Mouse (Mus musculus) c-Kit-positive CD71-negative TER-119-negative erythroid progenitor cells, embryonic 14.5 days (primary cell): Measurements from ENCODE around the gene Vmn1r91.
"Not testable (repeated sequence)": the region's sequence is repeated elsewhere in the genome, so short reads cannot be mapped to it uniquely, and the experiment has no call there.

Experiments
- DNase-seq: peaks from one replicate; pipeline ENCODE4 v3.0.0-alpha.2; 2013; ENCODE audit warnings: low read depth

The Vmn1r91 gene

GRCm38 (mm10) chr7:20099380-20099779 lies at the start of gene Vmn1r91:
Gene Vmn1r91, plus strand, starts transcription at chr7:20099680.
- not testable (repeated sequence) for DNase-seq

DNA sequence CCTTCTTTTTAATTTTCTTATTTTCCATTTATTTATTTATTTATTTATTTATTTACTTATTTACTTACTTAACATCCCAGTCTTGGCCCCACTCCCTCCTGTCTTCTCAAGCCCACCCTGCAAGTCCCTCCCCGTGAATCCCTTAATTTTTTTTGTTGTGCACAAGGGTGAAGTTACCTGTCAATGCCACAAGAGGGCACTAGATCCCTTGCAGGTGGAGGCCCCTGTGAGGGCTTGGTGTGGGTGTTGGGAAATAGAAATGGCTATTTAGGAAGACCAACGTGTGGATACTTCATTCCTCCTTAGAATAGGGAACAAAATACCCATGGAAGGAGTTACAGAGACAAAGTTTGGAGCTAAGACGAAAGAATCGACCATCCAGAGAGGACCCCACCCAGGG lies 35.4 kb upstream of the Vmn1r91 start:
- DNase-seq, result not testable (repeated sequence)

GRCm38 (mm10) chr7:20078118-20078517 lies 21.4 kb upstream of the Vmn1r91 start:
- not testable (repeated sequence) for DNase-seq

- not testable (repeated sequence) for DNase-seq
Measured at GRCm38 (mm10) chr7:20122479-20122878, 23.0 kb downstream of the Vmn1r91 start, which contains the start of gene Gm16442. Gene Gm16442, minus strand, starts transcription at chr7:20122579.

- DNase-seq, result not testable (repeated sequence)
Measured at GRCm38 (mm10) chr7:20138988-20139387, 39.5 kb downstream of the Vmn1r91 start, which contains the start of gene Vmn1r93. Gene Vmn1r93, minus strand, starts transcription at chr7:20139088.
